Mouse (Mus musculus) stomach, embryonic 14.5 days (tissue): Measurements from ENCODE around the gene Adgrf1. TPM values are rescaled to one million over a fixed set of nuclear protein-coding genes. Genes with fewer than 3 reads are reported as not detected.
A peak's percentile ranks its signal among the peaks of the same experiment; 100 is the strongest.

Experiments
- ATAC-seq: fragments of 200-750 bp; cut with Nextera tagmentation; 2 replicates; pipeline ENCODE4 v1.8.0; 2017; ENCODE audit warnings: low read depth, moderate TSS enrichment; ENCODE audit not compliant: insufficient number of reproducible peaks, insufficient read depth, low FRiP score
- H3K27ac ChIP-seq: fragments of 300-500 bp; sonication (generic); 2 replicates; pipeline ENCODE4 v1.5.1; 2014; ENCODE audit warnings: mild to moderate bottlenecking, low read length, moderate library complexity, mixed read lengths
- H3K27me3 ChIP-seq: fragments of 300-500 bp; sonication (generic); 2 replicates; pipeline ENCODE4 v1.6.1; 2014; ENCODE audit warnings: low read length, control low read depth, mixed read lengths; ENCODE audit not compliant: control insufficient read depth, insufficient read depth
- H3K36me3 ChIP-seq: fragments of 300-500 bp; sonication (generic); 2 replicates; pipeline ENCODE4 v1.6.1; 2014; ENCODE audit warnings: mild to moderate bottlenecking, control low read depth, low read length, moderate library complexity, mixed read lengths; ENCODE audit not compliant: control insufficient read depth, insufficient read depth
- H3K4me1 ChIP-seq: fragments of 300-500 bp; sonication (generic); 2 replicates; pipeline ENCODE4 v1.6.1; 2014; ENCODE audit warnings: low read length, control low read depth, mixed read lengths; ENCODE audit not compliant: control insufficient read depth, insufficient read depth
- H3K4me2 ChIP-seq: fragments of 300-500 bp; sonication (generic); replicated peaks from 2 replicates; pipeline ENCODE4 v1.6.1; 2014; ENCODE audit warnings: low read depth, low read length, control low read depth
- H3K4me3 ChIP-seq: fragments of 300-500 bp; sonication (generic); 2 replicates; pipeline ENCODE4 v1.5.1; 2014; ENCODE audit warnings: low read depth, low read length, control low read depth
- H3K9ac ChIP-seq: fragments of 300-500 bp; sonication (generic); replicated peaks from 2 replicates; pipeline ENCODE4 v1.6.1; 2014; ENCODE audit warnings: low read depth, mild to moderate bottlenecking, control low read depth, low read length, moderate library complexity, mixed read lengths
- H3K9me3 ChIP-seq: fragments of 300-500 bp; sonication (generic); 2 replicates; pipeline ENCODE4 v1.6.1; 2016; ENCODE audit warnings: low read depth, low read length, control low read depth; ENCODE audit not compliant: control insufficient read depth
- WGBS: fragments of 180-500 bp; shearing (Covaris S2); extraction: QIAGEN DNeasy Blood & Tissue Kit; methylation state at CpG from one replicate; pipeline ENCODE4 v1.1.7; 2014; 5-methylcytosine and 5-hydroxymethylcytosine counted together
- polyA plus RNA-seq: library from polyadenylated mRNA; unstranded; fragments of >200 nt; fragmentation: Nextera tagmentation; extraction: Ambion mirVana; gene quantifications from 2 replicates; pipeline ENCODE4 v1.2.1, GENCODE M21; 2014

Gene Adgrf1
- polyA plus RNA-seq, 1 experiment from 2014 or later: not detected

GRCm38 (mm10) chr17:43257699-43258098 lies 12.4 kb upstream of the Adgrf1 start:
- Histone ChIP-seq H3K4me3 (no peak overlapping the region), H3K27ac (no peak overlapping the region), H3K27me3 (no peaks in the 10 kb centered on the region), H3K4me2 (no peak overlapping the region), H3K9ac (no peak overlapping the region), H3K9me3 (no peaks in the 10 kb centered on the region), H3K36me3 (no peaks in the 10 kb centered on the region), H3K4me1 (no peaks in the 10 kb centered on the region)
- ATAC-seq: no peak
- 95% methylated on average over 1 of the region's 1 CpGs for WGBS

- H3K4me3 ChIP-seq: no peak overlapping the region
- no peak for ATAC-seq
- 97% methylated on average over 5 of the region's 5 CpGs for WGBS
Observed at GRCm38 (mm10) chr17:43261937-43262336, 8.2 kb upstream of the Adgrf1 start.

DNA sequence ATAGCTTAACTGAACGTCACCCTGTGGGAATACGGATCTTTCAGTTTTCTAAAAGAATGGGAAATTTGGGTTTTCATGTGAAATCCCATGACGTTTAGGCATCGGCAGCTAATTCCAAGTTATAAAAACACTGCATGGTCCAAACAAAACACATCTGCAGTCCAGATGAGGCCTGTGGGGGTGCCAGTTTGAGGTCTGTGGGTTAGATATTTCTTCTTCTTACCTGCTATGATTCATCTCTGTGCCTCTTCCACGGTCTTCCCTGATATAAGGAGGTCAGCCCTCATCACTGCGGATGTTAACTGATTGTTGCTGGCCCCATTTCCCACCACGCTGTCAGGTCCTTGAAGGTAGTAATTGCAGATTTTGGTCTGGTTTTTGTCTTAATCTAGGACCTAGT lies 5.4 kb upstream of the Adgrf1 start:
- H3K9ac ChIP-seq: no peak overlapping the region
- H3K36me3 ChIP-seq: no peaks in the 10 kb centered on the region
- WGBS: 71% methylated on average over 7 of the region's 7 CpGs
- H3K9me3 ChIP-seq: no peaks in the 10 kb centered on the region
- no peak overlapping the region for H3K4me2 ChIP-seq
- no peaks in the 10 kb centered on the region for H3K4me1 ChIP-seq
- H3K27me3 ChIP-seq: no peaks in the 10 kb centered on the region
- H3K27ac ChIP-seq: no peak overlapping the region
- no peak for ATAC-seq
- no peak overlapping the region for H3K4me3 ChIP-seq

More at GRCm38 (mm10) chr17:43261937-43262336, 8.2 kb upstream of the Adgrf1 start:
- Histone ChIP-seq H3K4me2 (no peak overlapping the region), H3K9me3 (no peaks in the 10 kb centered on the region), H3K9ac (no peak overlapping the region), H3K27ac (no peak overlapping the region), H3K27me3 (no peaks in the 10 kb centered on the region), H3K36me3 (no peaks in the 10 kb centered on the region), H3K4me1 (no peaks in the 10 kb centered on the region)

DNA sequence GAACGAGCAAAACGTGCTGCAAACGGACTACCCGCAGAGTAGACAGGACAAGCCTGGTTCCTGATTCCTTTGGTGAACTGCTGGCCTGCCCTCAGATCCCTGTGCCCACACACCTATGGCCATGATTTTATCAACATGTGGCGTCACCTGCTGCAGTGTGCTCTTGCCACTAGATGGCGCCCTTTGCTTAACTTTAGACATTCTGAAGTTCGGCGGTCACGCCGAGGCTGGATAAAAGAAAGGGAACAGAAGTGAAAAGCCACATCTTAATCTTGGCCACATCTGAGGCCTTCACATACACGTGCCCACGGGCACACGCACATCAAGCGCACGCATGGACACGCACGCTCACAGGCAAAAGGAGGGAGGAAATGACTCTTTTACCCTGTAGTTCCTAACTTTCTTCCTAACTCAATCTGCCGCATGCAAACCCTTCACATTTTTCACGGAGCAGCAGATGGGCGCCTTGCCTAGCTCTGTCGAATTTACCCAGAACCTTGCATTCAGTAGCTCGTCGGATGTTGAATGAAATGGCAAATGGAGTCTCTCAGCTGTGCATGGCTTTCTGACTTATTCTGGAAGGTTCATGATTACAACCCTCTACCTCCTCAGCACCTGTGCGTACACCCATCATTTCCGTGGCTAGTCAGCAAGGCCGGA lies 4.8 kb upstream of the Adgrf1 start:
- Histone ChIP-seq H3K4me2 (peak overlapping the region; percentile 22; the same call in 1 of the 2 replicates), H3K36me3 (no peaks in the 10 kb centered on the region), H3K9ac (no peak overlapping the region), H3K27me3 (no peaks in the 10 kb centered on the region), H3K4me3 (no peak overlapping the region), H3K9me3 (no peaks in the 10 kb centered on the region), H3K4me1 (no peaks in the 10 kb centered on the region), H3K27ac (no peak overlapping the region)
- ATAC-seq: peak; percentile 62; the same call in 1 of the 2 replicates
- 21% methylated on average over 26 of the region's 26 CpGs for WGBS

- Histone ChIP-seq H3K36me3 (no peaks in the 10 kb centered on the region), H3K9me3 (no peaks in the 10 kb centered on the region), H3K9ac (no peak overlapping the region), H3K27ac (no peak overlapping the region), H3K4me1 (no peaks in the 10 kb centered on the region), H3K4me2 (no peak overlapping the region), H3K4me3 (no peak overlapping the region), H3K27me3 (no peaks in the 10 kb centered on the region)
- ATAC-seq: no peak
- 92% methylated on average over 6 of the region's 6 CpGs for WGBS
Observed at GRCm38 (mm10) chr17:43265944-43266343, 4.2 kb upstream of the Adgrf1 start.

- no peaks in the 10 kb centered on the region for H3K27me3 ChIP-seq
- H3K9me3 ChIP-seq: no peaks in the 10 kb centered on the region
- H3K36me3 ChIP-seq: no peaks in the 10 kb centered on the region
- no peak overlapping the region for H3K4me3 ChIP-seq
- no peak overlapping the region for H3K27ac ChIP-seq
- 75% methylated on average over 2 of the region's 2 CpGs for WGBS
- no peaks in the 10 kb centered on the region for H3K4me1 ChIP-seq
- H3K9ac ChIP-seq: no peak overlapping the region
- no peak for ATAC-seq
- H3K4me2 ChIP-seq: no peak overlapping the region
Observed at GRCm38 (mm10) chr17:43266636-43267035, 3.5 kb upstream of the Adgrf1 start.

GRCm38 (mm10) chr17:43267046-43267749 lies 2.9 kb upstream of the Adgrf1 start:
- no peak overlapping the region for H3K4me3 ChIP-seq
- H3K9me3 ChIP-seq: no peaks in the 10 kb centered on the region
- ATAC-seq: no peak
- H3K4me2 ChIP-seq: no peak overlapping the region
- no peak overlapping the region for H3K27ac ChIP-seq
- H3K9ac ChIP-seq: no peak overlapping the region
- no peaks in the 10 kb centered on the region for H3K36me3 ChIP-seq
- H3K27me3 ChIP-seq: no peaks in the 10 kb centered on the region
- no peaks in the 10 kb centered on the region for H3K4me1 ChIP-seq
- 88% methylated on average over 9 of the region's 9 CpGs for WGBS

DNA sequence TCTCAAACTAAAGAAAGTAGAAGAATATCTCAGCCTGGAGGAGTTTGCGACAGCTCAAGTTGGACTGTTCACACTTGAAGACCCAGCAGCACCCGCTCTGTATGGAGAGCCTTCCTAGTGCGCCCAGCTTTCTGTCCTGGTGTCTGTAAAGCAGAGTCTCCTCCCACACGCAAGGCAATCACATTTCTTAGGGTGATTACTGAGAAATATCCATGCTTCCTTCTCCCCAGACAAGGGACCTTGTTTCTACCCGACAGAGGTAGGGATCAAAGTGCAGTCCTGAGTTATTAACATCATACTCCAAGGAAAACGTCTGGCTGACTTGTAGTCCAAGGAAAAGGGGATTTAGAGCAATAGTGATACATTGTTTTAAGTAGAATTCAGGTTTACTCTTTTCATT lies 6.1 kb downstream of the Adgrf1 start:
- H3K4me2 ChIP-seq: no peak overlapping the region
- no peak for ATAC-seq
- no peak overlapping the region for H3K4me3 ChIP-seq
- H3K4me1 ChIP-seq: no peaks in the 10 kb centered on the region
- 69% methylated on average over 6 of the region's 6 CpGs for WGBS
- H3K36me3 ChIP-seq: no peaks in the 10 kb centered on the region
- no peaks in the 10 kb centered on the region for H3K27me3 ChIP-seq
- H3K9ac ChIP-seq: no peak overlapping the region
- no peaks in the 10 kb centered on the region for H3K9me3 ChIP-seq
- no peak overlapping the region for H3K27ac ChIP-seq
